Mouse (Mus musculus): ENCODE measurements around the gene Gga3. TPM values are rescaled to one million over a fixed set of nuclear protein-coding genes. Genes with fewer than 3 reads are reported as not detected.

The Gga3 gene
- polyA plus RNA-seq, 1 experiment from 2014 or later: 10.8 TPM

GRCm38 (mm10) chr11:115614346-115615107 lies 10.7 kb upstream of the Gga3 start:
- Histone ChIP-seq H3K36me3 (ENCODE audit: insufficient read depth, low read length) (0 out of 2 replicates have a peak, but pooled peaks cover 15% of the 10 kb centered on the region), H3K27me3 (ENCODE audit: insufficient read depth, low read length) (no peaks in the 10 kb centered on the region), H3K4me1 (replicated peaks; ENCODE audit: insufficient read depth, low read length) (peaks cover 18% of the 10 kb centered on the region; the same call in 1 of the 2 replicates), H3K4me2 (ENCODE audit: low read length) (no peak overlapping the region), H3K27ac (peak overlapping the region; percentile 77), H3K4me3 (replicated peaks; ENCODE audit: low read depth, low read length) (no peak overlapping the region), H3K9ac (ENCODE audit: low read depth, low read length) (no peak overlapping the region), H3K9me3 (replicated peaks; ENCODE audit: low read length) (no peaks in the 10 kb centered on the region)
- 49% methylated on average over 10 of the region's 10 CpGs for WGBS
- no peak for TF ChIP-seq CTCF (IDR thresholded peaks at IDR 0.05; ENCODE audit: low read depth)
- ATAC-seq (replicated peaks; ENCODE audit: low FRiP score, low read depth): peak; percentile 25; the same call in 1 of the 2 replicates
- DNase-seq (ENCODE audit: low spot score): peak; percentile 62

DNA sequence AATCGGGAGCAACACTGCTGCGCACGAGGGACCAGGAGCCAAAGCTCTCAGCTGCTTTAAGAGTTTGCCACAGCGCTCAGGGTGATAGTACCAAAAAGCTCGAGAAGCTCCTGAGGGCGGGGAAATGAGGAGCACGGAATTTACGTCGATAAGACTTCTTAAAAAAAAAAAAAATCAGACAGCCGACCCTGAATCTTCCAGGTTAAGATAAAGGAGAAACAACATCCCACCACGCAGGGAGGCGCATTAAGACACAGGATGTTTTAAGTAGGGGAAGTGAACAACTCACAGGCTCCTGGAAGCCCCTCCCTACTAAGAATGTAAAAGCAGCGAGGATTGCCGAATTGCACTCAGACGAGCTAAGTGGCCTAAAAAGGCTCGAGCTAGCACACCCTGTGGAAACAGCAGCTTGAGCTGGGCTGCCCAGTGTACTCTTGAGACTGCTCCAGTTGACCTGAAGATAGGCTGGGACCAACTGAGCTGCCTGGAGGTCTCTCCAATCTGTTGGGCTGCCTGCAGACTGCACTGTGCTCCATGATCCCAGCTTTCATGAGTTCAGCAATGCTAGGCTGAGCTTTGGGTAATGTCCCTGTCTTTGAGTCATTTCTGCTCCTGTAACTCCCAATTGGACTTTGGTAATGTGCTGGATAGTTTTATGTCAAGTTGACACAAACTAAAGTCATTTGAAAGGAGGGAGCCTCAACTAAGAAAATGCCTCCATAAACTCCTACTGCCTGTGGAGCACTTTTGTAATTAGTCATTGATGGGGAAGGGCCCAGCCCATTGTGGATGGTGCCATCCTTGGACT lies 9.5 kb upstream of the Gga3 start:
- peaks cover 22% of the 10 kb centered on the region for H3K36me3 ChIP-seq (ENCODE audit: insufficient read depth, low read length)
- no peak for TF ChIP-seq CTCF (IDR thresholded peaks at IDR 0.05; ENCODE audit: low read depth)
- ATAC-seq (replicated peaks; ENCODE audit: low FRiP score, low read depth): no peak

DNA sequence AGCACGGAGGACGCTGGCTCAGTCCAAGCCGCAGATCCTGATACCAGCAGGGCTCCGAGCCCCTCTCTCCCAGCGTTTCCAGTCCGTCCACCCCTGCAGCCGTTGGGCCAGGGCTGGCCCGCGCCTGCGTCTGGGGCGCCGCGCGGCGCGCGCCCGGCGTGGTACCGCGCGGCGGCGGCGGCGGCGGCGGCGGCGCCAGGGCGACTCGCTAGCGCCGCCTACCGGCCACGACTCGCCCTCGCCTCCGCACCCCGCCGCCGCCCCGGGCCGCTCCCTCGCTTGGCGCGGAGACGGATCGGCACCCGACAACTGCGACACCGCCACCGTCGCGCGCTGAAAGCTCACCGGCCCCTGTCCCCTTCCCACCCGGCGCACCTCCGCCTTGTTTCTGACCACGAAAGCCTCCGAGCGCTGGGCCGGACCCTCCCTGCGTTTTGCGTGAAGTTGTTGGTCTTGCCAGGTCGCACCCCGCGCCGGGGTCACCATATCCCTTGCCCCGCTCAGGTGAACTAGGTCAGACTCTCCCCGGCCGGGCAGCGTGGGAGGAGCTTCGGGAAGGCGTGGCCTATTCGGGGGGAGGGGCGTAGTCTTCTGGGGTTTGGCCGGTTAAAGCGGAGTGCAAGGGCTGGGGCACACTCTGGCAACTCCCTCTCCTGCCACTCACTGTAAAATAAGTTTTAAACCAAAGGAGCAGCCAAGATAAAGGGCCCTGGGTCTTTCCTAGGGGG lies 8.7 kb upstream of the Gga3 start, which contains the start of gene Mif4gd:
TSS of gene Mif4gd (minus strand) at position 560 of the 728 bp plus-strand sequence.
- Histone ChIP-seq H3K4me1 (replicated peaks; ENCODE audit: insufficient read depth, low read length) (peaks cover 18% of the 10 kb centered on the region; the same call in 1 of the 2 replicates), H3K4me3 (replicated peaks; ENCODE audit: low read depth, low read length) (peak within 1 kb of the TSS; percentile 71), H3K27ac (peak within 1 kb of the TSS; percentile 98), H3K9me3 (replicated peaks; ENCODE audit: low read length) (no peaks in the 10 kb centered on the region), H3K27me3 (ENCODE audit: insufficient read depth, low read length) (no peaks in the 10 kb centered on the region), H3K4me2 (ENCODE audit: low read length) (peak within 1 kb of the TSS; percentile 83), H3K36me3 (ENCODE audit: insufficient read depth, low read length) (peaks cover 26% of the 10 kb centered on the region), H3K9ac (ENCODE audit: low read depth, low read length) (peak within 1 kb of the TSS; percentile 77)
- peak; percentile 75 for ATAC-seq (replicated peaks; ENCODE audit: low FRiP score, low read depth)
- under 1% methylated on average over 66 of the region's 80 CpGs for WGBS
- DNase-seq (ENCODE audit: low spot score): peak; percentile 91
- TF ChIP-seq CTCF (IDR thresholded peaks at IDR 0.05; ENCODE audit: low read depth): peak; percentile 62

More for the DNA sequence above, 9.5 kb upstream of the Gga3 start:
- Histone ChIP-seq H3K4me2 (ENCODE audit: low read length) (peak overlapping the region; percentile 83), H3K4me3 (replicated peaks; ENCODE audit: low read depth, low read length) (peak overlapping the region; percentile 71), H3K27me3 (ENCODE audit: insufficient read depth, low read length) (no peaks in the 10 kb centered on the region), H3K9me3 (replicated peaks; ENCODE audit: low read length) (no peaks in the 10 kb centered on the region), H3K4me1 (replicated peaks; ENCODE audit: insufficient read depth, low read length) (peaks cover 18% of the 10 kb centered on the region; the same call in 1 of the 2 replicates), H3K9ac (ENCODE audit: low read depth, low read length) (peak overlapping the region; percentile 77; the same call in 1 of the 2 replicates), H3K27ac (peak overlapping the region; percentile 98)
- no peak for DNase-seq (ENCODE audit: low spot score)
- under 1% methylated on average over 16 of the region's 16 CpGs for WGBS

DNA sequence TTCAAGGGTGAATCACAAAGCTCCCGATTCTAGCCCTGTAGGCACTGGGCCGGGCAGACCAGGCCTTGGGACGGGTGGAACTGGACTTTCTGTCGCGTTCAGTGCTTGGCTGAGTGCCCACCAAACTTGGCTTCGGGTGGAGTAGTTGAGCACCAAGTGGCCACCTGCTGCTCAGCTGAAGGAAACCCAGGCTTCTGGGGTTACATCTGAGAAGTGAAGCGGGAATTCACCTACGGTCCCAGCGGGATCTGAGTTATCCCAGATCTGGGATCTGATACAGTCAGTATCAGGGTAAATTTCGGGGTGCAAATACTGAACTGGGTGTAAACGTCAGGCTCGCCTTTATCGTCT lies 8.2 kb upstream of the Gga3 start:
- DNase-seq (ENCODE audit: low spot score) (peak; percentile 71), ATAC-seq (replicated peaks; ENCODE audit: low FRiP score, low read depth) (peak; percentile 9; the same call in 1 of the 2 replicates)
- peak overlapping the region; percentile 77 for H3K9ac ChIP-seq (ENCODE audit: low read depth, low read length)
- H3K27ac ChIP-seq: peak overlapping the region; percentile 98
- H3K4me1 ChIP-seq (replicated peaks; ENCODE audit: insufficient read depth, low read length): peaks cover 18% of the 10 kb centered on the region; the same call in 1 of the 2 replicates
- H3K9me3 ChIP-seq (replicated peaks; ENCODE audit: low read length): no peaks in the 10 kb centered on the region
- H3K27me3 ChIP-seq (ENCODE audit: insufficient read depth, low read length): no peaks in the 10 kb centered on the region
- H3K4me3 ChIP-seq (replicated peaks; ENCODE audit: low read depth, low read length): peak overlapping the region; percentile 71
- peak overlapping the region; percentile 83 for H3K4me2 ChIP-seq (ENCODE audit: low read length)
- H3K36me3 ChIP-seq (ENCODE audit: insufficient read depth, low read length): peaks cover 26% of the 10 kb centered on the region
- under 1% methylated on average over 13 of the region's 13 CpGs for WGBS
- TF ChIP-seq CTCF (IDR thresholded peaks at IDR 0.05; ENCODE audit: low read depth): peak; percentile 17; the same call in 1 of the 2 replicates

GRCm38 (mm10) chr11:115611173-115611572 lies 7.3 kb upstream of the Gga3 start:
- DNase-seq (ENCODE audit: low spot score) (no peak), ATAC-seq (replicated peaks; ENCODE audit: low FRiP score, low read depth) (no peak)
- Histone ChIP-seq H3K27me3 (ENCODE audit: insufficient read depth, low read length) (no peaks in the 10 kb centered on the region), H3K9me3 (replicated peaks; ENCODE audit: low read length) (no peaks in the 10 kb centered on the region), H3K4me2 (ENCODE audit: low read length) (peak overlapping the region; percentile 83; the same call in 1 of the 2 replicates), H3K36me3 (ENCODE audit: insufficient read depth, low read length) (peaks cover 30% of the 10 kb centered on the region), H3K4me1 (replicated peaks; ENCODE audit: insufficient read depth, low read length) (peaks cover 18% of the 10 kb centered on the region; the same call in 1 of the 2 replicates), H3K9ac (ENCODE audit: low read depth, low read length) (peak overlapping the region; percentile 77; the same call in 1 of the 2 replicates), H3K4me3 (replicated peaks; ENCODE audit: low read depth, low read length) (no peak overlapping the region), H3K27ac (no peak overlapping the region)
- WGBS: 43% methylated on average over 6 of the region's 6 CpGs
- no peak for TF ChIP-seq CTCF (IDR thresholded peaks at IDR 0.05; ENCODE audit: low read depth)

All from kidney, postnatal 0 days (tissue).